Mouse (Mus musculus) urinary bladder, adult 2 months (tissue): ENCODE measurements around the gene Tiam1. TPM values are rescaled to one million over a fixed set of nuclear protein-coding genes. Genes with fewer than 3 reads are reported as not detected.
"Not testable (repeated sequence)": the region's sequence is repeated elsewhere in the genome, so short reads cannot be mapped to it uniquely, and the experiment has no call there.

Experiments
- DNase-seq: peaks from one replicate; pipeline ENCODE4 v3.0.0; 2022; ENCODE audit warnings: low spot score
- polyA plus RNA-seq: library from polyadenylated mRNA; depleted of rRNA; stranded (reverse); fragments of >200 nt; gene quantifications from 2 replicates; pipeline ENCODE4 v1.2.3, GENCODE M21; 2012

The Tiam1 gene
- polyA plus RNA-seq, 1 experiment = 9.0 TPM

GRCm38 (mm10) chr16:90104714-90105459 is 38.7 kb downstream of the Tiam1 start:
- DNase-seq = no peak

DNA sequence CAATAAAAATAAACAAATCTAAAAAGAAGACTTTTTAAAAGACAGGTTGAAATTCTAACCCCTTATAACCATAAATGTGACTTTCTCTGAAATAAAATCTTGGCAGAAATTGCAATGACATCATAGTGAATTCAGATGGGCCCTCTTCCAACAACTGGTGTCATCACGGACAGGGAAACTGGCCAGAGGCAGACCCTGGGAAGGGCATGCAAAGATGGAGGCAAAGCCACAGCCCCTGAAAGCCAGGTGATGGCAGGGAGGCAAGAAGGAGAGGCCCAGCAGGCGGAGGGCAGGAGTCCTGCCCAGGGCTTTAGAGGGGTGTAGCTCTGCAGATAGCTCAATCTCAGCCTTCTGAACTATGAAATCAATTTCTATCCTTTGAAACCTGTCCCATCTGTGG is 39.8 kb downstream of the Tiam1 start:
- no peak for DNase-seq

GRCm38 (mm10) chr16:90102596-90102995 is 41.0 kb downstream of the Tiam1 start:
- no peak for DNase-seq

GRCm38 (mm10) chr16:90098191-90098605 is 45.4 kb downstream of the Tiam1 start:
- no peak for DNase-seq

DNA sequence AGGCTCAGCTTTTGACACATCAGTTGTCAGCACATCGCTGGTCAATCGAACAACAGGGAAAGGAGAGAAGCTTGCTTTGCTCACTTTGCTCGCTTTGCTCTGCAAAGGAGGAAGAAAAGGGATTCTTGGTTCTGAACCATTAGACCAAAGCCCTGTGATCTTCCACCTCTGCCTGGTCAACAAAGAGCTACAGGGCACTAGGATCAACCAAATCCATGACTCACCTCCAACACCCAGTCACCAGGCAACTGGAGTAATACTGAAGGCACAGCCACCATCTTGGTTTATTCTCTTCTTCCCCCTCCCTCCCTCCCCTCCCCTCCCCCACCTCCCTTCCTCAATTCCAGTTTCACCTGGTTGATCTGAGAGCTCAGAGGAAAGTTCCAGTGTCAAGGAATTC is 45.8 kb downstream of the Tiam1 start:
- DNase-seq = no peak

GRCm38 (mm10) chr16:90096011-90096410 is 47.6 kb downstream of the Tiam1 start:
- DNase-seq = no peak

DNA sequence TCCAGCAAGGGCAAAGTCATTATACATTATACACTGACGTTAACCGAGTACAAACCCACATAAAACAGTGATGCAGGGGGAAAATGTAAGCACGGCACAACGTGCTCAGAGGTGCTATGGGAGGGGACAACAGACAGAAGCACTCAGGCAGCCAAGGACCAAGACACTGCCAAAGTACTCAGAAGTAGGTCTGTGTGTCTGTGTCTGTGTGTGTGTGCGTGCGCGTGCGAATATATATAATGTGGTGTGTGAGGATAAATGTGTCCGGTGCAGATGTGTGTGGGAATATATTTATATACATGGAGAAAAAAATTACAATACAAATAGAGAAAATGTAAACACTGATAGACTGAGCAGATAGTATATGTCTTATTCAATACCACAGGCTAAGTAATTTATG is 50.6 kb downstream of the Tiam1 start:
- no peak for DNase-seq

DNA sequence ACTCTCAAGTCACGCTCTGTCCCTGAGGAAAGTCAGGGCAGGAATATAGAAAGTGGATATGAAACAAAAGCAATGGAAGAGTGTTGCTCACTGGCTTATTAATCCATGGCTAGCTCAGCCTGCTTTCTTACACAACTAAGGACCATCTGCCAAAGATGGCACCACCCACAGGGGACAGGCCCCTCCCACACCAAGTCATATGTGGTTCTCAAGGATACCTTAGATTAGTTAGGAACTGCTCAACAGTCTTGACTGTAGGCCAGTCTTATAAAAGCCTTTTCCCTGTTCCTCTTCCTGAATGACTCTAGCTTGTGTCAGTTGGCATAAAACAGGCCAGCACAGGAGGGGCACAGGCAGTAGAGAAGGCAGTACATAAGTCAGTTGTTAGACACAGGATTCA is 51.7 kb downstream of the Tiam1 start:
- DNase-seq = no peak

GRCm38 (mm10) chr16:90091112-90091720 is 52.4 kb downstream of the Tiam1 start:
- no peak for DNase-seq

DNA sequence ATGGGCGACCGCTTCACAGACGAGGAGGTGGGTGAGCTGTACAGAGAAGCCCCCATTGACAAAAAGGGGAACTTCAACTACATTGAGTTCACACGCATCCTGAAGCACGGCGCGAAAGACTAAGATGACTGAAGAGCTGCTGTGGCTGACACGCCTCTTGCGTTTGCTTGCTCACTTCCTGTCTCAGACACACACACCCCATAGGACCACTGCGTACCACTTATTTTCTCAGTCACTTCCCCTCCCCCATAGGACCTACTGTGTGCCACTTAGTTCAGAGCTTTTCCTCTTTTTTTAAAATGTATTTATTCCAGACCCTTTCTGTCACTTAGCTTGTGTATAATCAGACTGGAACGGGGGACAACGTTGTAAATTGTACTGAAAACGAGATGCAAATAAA is 53.2 kb downstream of the Tiam1 start:
- no peak for DNase-seq

DNA sequence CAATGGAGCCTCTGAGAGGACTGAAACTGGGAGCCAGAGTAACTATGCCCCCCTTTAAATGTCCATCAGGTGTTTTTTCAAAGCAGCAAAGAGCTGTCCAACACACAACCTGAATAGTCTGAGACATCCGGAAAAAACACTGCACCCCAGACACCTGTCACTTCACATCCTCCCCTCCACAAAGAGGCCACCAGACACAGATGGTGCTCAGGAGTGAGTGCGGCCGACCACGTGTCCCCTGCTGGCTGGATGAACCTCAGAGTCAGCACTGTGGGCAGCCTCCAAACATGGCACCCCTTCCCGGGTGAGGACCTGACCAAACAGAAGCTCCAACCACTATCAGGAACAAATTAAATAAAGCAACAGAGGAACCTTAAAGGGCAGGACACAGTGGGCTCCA is 56.3 kb downstream of the Tiam1 start:
- no peak for DNase-seq

GRCm38 (mm10) chr16:90086111-90086510 is 57.5 kb downstream of the Tiam1 start:
- no peak for DNase-seq

- DNase-seq = no peak
Observed at GRCm38 (mm10) chr16:90085580-90085979, 58.0 kb downstream of the Tiam1 start.

GRCm38 (mm10) chr16:90081125-90081524 is 62.4 kb downstream of the Tiam1 start:
- no peak for DNase-seq

GRCm38 (mm10) chr16:90078806-90079381 is 64.7 kb downstream of the Tiam1 start:
- DNase-seq = no peak

DNA sequence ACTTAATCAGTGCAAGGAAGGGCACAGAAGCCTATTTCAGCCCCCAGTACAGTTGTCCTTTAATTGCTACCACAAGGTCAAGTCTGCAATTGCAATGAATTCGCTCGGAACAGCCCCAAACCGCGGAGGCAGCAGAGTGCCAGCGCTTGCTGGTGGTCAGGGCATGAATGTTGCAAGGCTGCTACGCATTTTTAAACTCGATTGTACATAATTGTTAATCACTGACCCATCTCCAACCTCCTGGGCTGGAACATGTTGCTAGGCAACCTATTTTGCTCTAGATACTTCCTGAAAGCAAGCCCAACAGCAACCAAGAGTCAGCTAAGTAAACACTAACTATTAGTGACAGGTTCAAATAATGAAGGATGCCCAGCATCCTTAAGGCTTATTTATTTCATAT is 70.1 kb downstream of the Tiam1 start:
- no peak for DNase-seq

GRCm38 (mm10) chr16:90072651-90073050 is 70.9 kb downstream of the Tiam1 start:
- no peak for DNase-seq

- not testable (repeated sequence) for DNase-seq
Observed at GRCm38 (mm10) chr16:90071125-90071524, 72.4 kb downstream of the Tiam1 start.

- no peak for DNase-seq
Observed at GRCm38 (mm10) chr16:90070104-90070503, 73.5 kb downstream of the Tiam1 start.

DNA sequence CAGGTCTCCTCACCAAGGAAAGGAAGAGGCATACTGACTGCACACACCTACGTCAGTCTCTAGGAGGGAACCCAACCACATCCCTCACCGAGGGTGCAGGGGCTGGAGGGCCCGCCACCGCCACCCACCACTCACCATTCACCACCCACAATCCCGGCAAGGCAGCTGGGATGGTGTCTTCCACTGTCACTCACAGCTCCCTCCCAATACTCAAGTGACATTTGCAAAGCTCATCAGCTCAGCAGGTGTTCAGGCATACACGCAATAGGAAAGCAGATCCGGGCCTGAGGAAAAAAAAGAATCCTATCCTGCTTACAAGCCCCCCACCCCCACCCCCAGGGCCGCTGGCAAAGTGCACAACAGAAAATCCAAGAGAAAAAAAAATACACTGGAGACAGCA is 74.4 kb downstream of the Tiam1 start:
- DNase-seq = no peak

DNA sequence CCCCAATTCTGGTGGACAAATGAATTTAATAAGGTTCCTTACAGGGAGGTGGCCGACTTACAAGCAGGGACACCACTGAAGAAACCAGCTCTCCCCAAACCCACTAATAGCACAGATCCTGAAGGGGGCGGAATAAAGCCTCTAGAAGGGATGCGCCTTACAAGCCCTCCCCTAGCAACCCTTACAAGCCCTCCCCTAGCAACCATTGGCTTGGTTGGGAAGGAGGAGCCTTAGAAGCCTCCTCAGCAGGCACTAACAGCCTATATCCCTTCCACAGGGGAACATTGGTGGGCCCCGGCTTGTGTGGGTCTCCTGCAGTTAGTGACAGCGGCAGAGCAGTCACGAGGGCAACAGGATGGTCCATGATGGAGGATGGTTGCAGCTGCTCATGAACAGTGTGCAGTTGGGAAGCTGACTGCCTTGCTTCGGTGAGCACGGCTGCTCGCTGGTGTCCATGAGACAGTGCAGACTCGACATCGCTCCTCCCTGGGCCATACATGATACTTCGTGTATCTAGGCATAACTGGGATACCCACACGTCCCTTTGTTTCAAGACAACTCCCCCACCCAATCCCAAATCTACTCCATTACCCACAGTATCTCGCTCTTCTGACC is 90.6 kb downstream of the Tiam1 start:
- DNase-seq = no peak

DNA sequence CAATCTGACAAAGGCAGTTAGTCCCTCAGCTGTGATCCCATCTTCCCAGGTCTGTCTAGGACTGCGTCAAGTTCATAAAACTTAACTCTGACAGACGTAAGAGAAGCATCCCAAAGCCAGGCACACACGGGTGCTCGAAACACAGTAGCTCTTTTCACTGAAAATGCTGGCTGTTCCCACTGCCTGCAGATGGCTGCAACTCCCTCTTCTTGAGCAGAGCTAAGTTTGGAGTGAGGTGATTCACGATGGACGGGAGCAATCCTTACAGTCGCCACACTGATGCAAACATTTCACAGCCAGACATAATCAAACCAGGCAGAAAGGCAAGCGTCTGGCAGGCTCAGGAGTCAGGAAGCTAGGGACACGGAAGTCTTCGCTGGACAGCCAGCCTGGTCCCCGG is 91.2 kb downstream of the Tiam1 start:
- no peak for DNase-seq

DNA sequence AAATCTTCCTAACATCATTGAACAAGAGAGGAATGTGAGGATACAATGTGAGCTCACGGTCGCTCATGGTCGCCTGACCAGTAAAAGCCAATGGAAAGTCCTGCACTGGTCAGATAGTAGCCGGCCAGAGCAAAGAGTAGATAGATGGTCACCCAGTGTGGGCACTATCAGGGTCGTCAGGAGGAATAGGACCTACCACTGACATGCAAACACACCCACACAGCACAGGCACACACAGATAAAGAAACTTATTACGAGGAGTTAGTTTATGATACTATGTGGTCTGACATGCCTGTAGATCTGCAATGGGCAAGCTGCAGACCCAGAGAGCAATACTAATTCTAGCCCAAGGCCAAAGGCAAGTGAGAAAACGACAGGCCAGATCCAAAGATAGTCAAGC is 92.5 kb downstream of the Tiam1 start:
- no peak for DNase-seq
